In genomic region chr10:75833456-75834080, GRCm38 (mm10) we compare ENCODE assay signal across 9 mouse cellular contexts. TPM values are rescaled to one million over a fixed set of nuclear protein-coding genes. Genes with fewer than 3 reads are reported as not detected.
DNase-seq lines count a peak whose midpoint lies in the region; ATAC-seq and TF ChIP-seq lines count a peak whose summit lies in the region.
"Had no signal": no experiment of that assay in that cellular context is flagged by ENCODE, and none has a peak within 500 bp of the region (broad histone marks: within the 10 kb centered on the region; RNA-seq: fewer than 3 reads in every experiment).

No protein-coding gene starts in this region.

- ATAC-seq in heart, embryonic 13.5 days (ENCODE audit: extremely low read depth, insufficient number of reproducible peaks, low FRiP score, low TSS enrichment): no peak

- 11% methylated on average over 21 of the region's 21 CpGs for WGBS in heart, embryonic 13.5 days
- WGBS in midbrain, embryonic 10.5 days: 19% methylated on average over 21 of the region's 21 CpGs

- in situ Hi-C loops in ES-E14 (cut with MboI; ENCODE audit: low sequenced_read_pairs in 2 of 2, unreplicated experiment in 2 of 2): no loop called here

- H3K27me3 ChIP-seq in heart, embryonic 13.5 days (replicated peaks): peaks cover 12% of the 10 kb centered on the region
- peaks cover 47% of the 10 kb centered on the region for H3K27me3 ChIP-seq in midbrain, embryonic 10.5 days (ENCODE audit: low read depth, poor library complexity, severe bottlenecking)

- peak overlapping the region; percentile 79 to 84 for H3K4me3 ChIP-seq in ES-E14 (ENCODE audit: insufficient read depth in 1 of 2, low read depth in 1 of 2, low read length in 2 of 2, poor library complexity in 1 of 2, severe bottlenecking in 1 of 2)
- H3K4me3 ChIP-seq in heart, embryonic 13.5 days: peak overlapping the region; percentile 58
- peak overlapping the region; percentile 55 for H3K4me3 ChIP-seq in midbrain, embryonic 10.5 days

- peaks cover 3% of the 10 kb centered on the region; the same call in 1 of the 2 replicates for H3K36me3 ChIP-seq in ES-E14 (ENCODE audit: control insufficient read depth, insufficient read depth, low read length, poor library complexity, severe bottlenecking)
- no peaks in the 10 kb centered on the region for H3K36me3 ChIP-seq in heart, embryonic 13.5 days
- H3K36me3 ChIP-seq in midbrain, embryonic 10.5 days: no peaks in the 10 kb centered on the region

- peak overlapping the region; percentile 83 for H3K9ac ChIP-seq in ES-E14 (ENCODE audit: insufficient read depth, low read depth, low read length, poor library complexity, severe bottlenecking)
- H3K9ac ChIP-seq in heart, embryonic 13.5 days: peak overlapping the region; percentile 81

- peaks cover 3 to 16% of the 10 kb centered on the region in 2 experiments for H3K4me1 ChIP-seq in ES-E14 (ENCODE audit: control insufficient read depth in 2 of 2, insufficient read depth in 2 of 2, low read length in 2 of 2, poor library complexity in 1 of 2)
- peaks cover 49% of the 10 kb centered on the region for H3K4me1 ChIP-seq in heart, embryonic 13.5 days
- H3K4me1 ChIP-seq in midbrain, embryonic 10.5 days: peaks cover 51% of the 10 kb centered on the region

- H3K27ac ChIP-seq in ES-E14 (ENCODE audit: insufficient read depth, low read depth, low read length, poor library complexity, severe bottlenecking): peak overlapping the region; percentile 46; the same call in 1 of the 2 replicates
- H3K27ac ChIP-seq in heart, embryonic 13.5 days (replicated peaks): no peak overlapping the region
- peak overlapping the region; percentile 24 for H3K27ac ChIP-seq in midbrain, embryonic 10.5 days (replicated peaks)

- no peaks in the 10 kb centered on the region for H3K9me3 ChIP-seq in ES-E14 (ENCODE audit: control insufficient read depth, insufficient read depth, low read depth, low read length)
- H3K9me3 ChIP-seq in heart, embryonic 13.5 days: no peaks in the 10 kb centered on the region
- no peaks in the 10 kb centered on the region for H3K9me3 ChIP-seq in midbrain, embryonic 10.5 days (replicated peaks)

- DNase-seq in A20 (ENCODE audit: low read depth, low spot score) (peak; percentile 85), ES-E14 (ENCODE audit: low read depth, low spot score) (no peak)
- DNase-seq in kidney, postnatal 14 days: peak; percentile 50
- DNase-seq in midbrain, embryonic 10.5 days (ENCODE audit: low spot score): no peak
- peak; percentile 31 to 47 for DNase-seq in thymus, adult 18-20 months
- no peak for DNase-seq in Muller cell, postnatal 12 days (ENCODE audit: inconsistent ontology term)
- no peak for DNase-seq in right cerebral cortex, postnatal 25 days

- peak overlapping the region; percentile 87 for H3K4me2 ChIP-seq in heart, embryonic 13.5 days

TF ChIP-seq in ES-E14, 5 proteins besides CTCF, POLR2A, EP300 and RAD21:
- TF ChIP-seq MAFK (IDR thresholded peaks at IDR 0.05; ENCODE audit: insufficient read depth, low read depth, low read length) (no peak), HCFC1 (IDR thresholded peaks at IDR 0.05; ENCODE audit: borderline replicate concordance, insufficient read depth, low read length) (no peak), ZNF384 (IDR thresholded peaks at IDR 0.05; ENCODE audit: low read depth, low read length) (no peak), CHD2 (IDR thresholded peaks at IDR 0.05; ENCODE audit: low read depth, low read length) (no peak), ZC3H11A (IDR thresholded peaks at IDR 0.05; ENCODE audit: borderline replicate concordance, low read depth, low read length) (no peak)

RNA-seq across cellular contexts. Expression of gene Gstt2, which starts 3.7 kb away (rescaled TPM):
- 17.8 and 35.8 TPM in 2 replicates for total RNA-seq in ES-E14 (2012; rRNA removed)
- 9.5 and 13.0 TPM in 2 replicates for polyA plus RNA-seq in heart, embryonic 13.5 days (2015; fragmentation: Nextera tagmentation; extraction: Ambion mirVana)
- 7.6 and 8.3 TPM in 2 replicates for polyA plus RNA-seq in midbrain, embryonic 10.5 days (2016; fragmentation: Nextera tagmentation; extraction: Ambion mirVana)

RNA-seq across cellular contexts. Expression of gene Gstt4, which starts 11.2 kb away (rescaled TPM):
- not detected in 2 replicates for total RNA-seq in ES-E14 (2012; rRNA removed)
- polyA plus RNA-seq in heart, embryonic 13.5 days (2015; fragmentation: Nextera tagmentation; extraction: Ambion mirVana): not detected in 2 replicates
- not detected in 2 replicates for polyA plus RNA-seq in midbrain, embryonic 10.5 days (2016; fragmentation: Nextera tagmentation; extraction: Ambion mirVana)
- total RNA-seq: neutrophil, adult 5-6 weeks had no signal

RNA-seq across cellular contexts. Expression of gene Mif, which starts 26.5 kb away (rescaled TPM):
- 1,434 and 2,185 TPM in 2 replicates for total RNA-seq in ES-E14 (2012; rRNA removed)
- 2,411 and 2,681 TPM in 2 replicates for polyA plus RNA-seq in heart, embryonic 13.5 days (2015; fragmentation: Nextera tagmentation; extraction: Ambion mirVana)
- polyA plus RNA-seq in midbrain, embryonic 10.5 days (2016; fragmentation: Nextera tagmentation; extraction: Ambion mirVana): 2,515 and 3,289 TPM in 2 replicates

RNA-seq across cellular contexts. Expression of gene Gstt1, which starts 35.2 kb away (rescaled TPM):
- total RNA-seq in ES-E14 (2012; rRNA removed): 5.8 and 10.7 TPM in 2 replicates
- 5.3 and 7.1 TPM in 2 replicates for polyA plus RNA-seq in heart, embryonic 13.5 days (2015; fragmentation: Nextera tagmentation; extraction: Ambion mirVana)
- 3.0 and 4.7 TPM in 2 replicates for polyA plus RNA-seq in midbrain, embryonic 10.5 days (2016; fragmentation: Nextera tagmentation; extraction: Ambion mirVana)
- total RNA-seq: neutrophil, adult 5-6 weeks had no signal

RNA-seq across cellular contexts. Expression of gene Gstt3, which starts 52.4 kb away (rescaled TPM):
- 3.4 and 4.4 TPM in 2 replicates for total RNA-seq in ES-E14 (2012; rRNA removed)
- 3.2 and 4.1 TPM in 2 replicates for polyA plus RNA-seq in heart, embryonic 13.5 days (2015; fragmentation: Nextera tagmentation; extraction: Ambion mirVana)
- polyA plus RNA-seq in midbrain, embryonic 10.5 days (2016; fragmentation: Nextera tagmentation; extraction: Ambion mirVana): 0.97 and 1.00 TPM in 2 replicates
- total RNA-seq: neutrophil, adult 5-6 weeks had no signal

Comparison
In these comparisons a context has a peak if more than half of its experiments do, and no peak if none do; other contexts are left out.
1. DNase-seq: peak in A20 (single experiment), kidney, postnatal 14 days (single experiment) and thymus, adult 18-20 months (2 of 2); none in ES-E14 (single experiment), midbrain, embryonic 10.5 days (single experiment), Muller cell, postnatal 12 days (single experiment) and right cerebral cortex, postnatal 25 days (single experiment).
2. Peak in every context shown above with its lines, with median percentiles within 50 percentile points of each other: H3K4me3 ChIP-seq.